Mouse (Mus musculus) A20 (cell line): Measurements from ENCODE around the gene B4galt1.

Experiments used
- DNase-seq: peaks from one replicate; pipeline ENCODE4 v3.0.0-alpha.2; 2011; ENCODE audit warnings: low read depth, low spot score

B4galt1 gene

GRCm38 (mm10) chr4:40872129-40872528, 18.3 kb upstream of the B4galt1 start:
- no peak for DNase-seq

GRCm38 (mm10) chr4:40870206-40870605, 16.4 kb upstream of the B4galt1 start:
- no peak for DNase-seq

- no peak for DNase-seq
Measured at GRCm38 (mm10) chr4:40868554-40869232, 14.9 kb upstream of the B4galt1 start.

GRCm38 (mm10) chr4:40864361-40864760, 10.6 kb upstream of the B4galt1 start:
- no peak for DNase-seq

GRCm38 (mm10) chr4:40863340-40863739, 9.5 kb upstream of the B4galt1 start:
- no peak for DNase-seq

GRCm38 (mm10) chr4:40861131-40861530, 7.3 kb upstream of the B4galt1 start:
- DNase-seq = no peak

- peak; percentile 67 for DNase-seq
Measured at GRCm38 (mm10) chr4:40857824-40858346, 4.1 kb upstream of the B4galt1 start.

- no peak for DNase-seq
Measured at GRCm38 (mm10) chr4:40856571-40856970, 2.8 kb upstream of the B4galt1 start.

GRCm38 (mm10) chr4:40854387-40854933, 655 bp upstream of the B4galt1 start:
- DNase-seq = no peak

- DNase-seq = peak; percentile 68
Measured at GRCm38 (mm10) chr4:40852861-40853564, 792 bp downstream of the B4galt1 start.

GRCm38 (mm10) chr4:40852249-40852781, 1.5 kb downstream of the B4galt1 start:
- DNase-seq = peak; percentile 68

GRCm38 (mm10) chr4:40851763-40852248, 2.0 kb downstream of the B4galt1 start:
- peak; percentile 57 for DNase-seq

- DNase-seq = peak; percentile 47
Measured at GRCm38 (mm10) chr4:40851031-40851762, 2.6 kb downstream of the B4galt1 start.

GRCm38 (mm10) chr4:40850582-40850981, 3.2 kb downstream of the B4galt1 start:
- DNase-seq = no peak

GRCm38 (mm10) chr4:40849518-40849917, 4.3 kb downstream of the B4galt1 start:
- no peak for DNase-seq

GRCm38 (mm10) chr4:40848246-40848645, 5.6 kb downstream of the B4galt1 start:
- no peak for DNase-seq

- no peak for DNase-seq
Measured at GRCm38 (mm10) chr4:40847160-40847559, 6.6 kb downstream of the B4galt1 start.

- DNase-seq = no peak
Measured at GRCm38 (mm10) chr4:40846143-40846931, 7.5 kb downstream of the B4galt1 start.

- DNase-seq = no peak
Measured at GRCm38 (mm10) chr4:40844811-40845751, 8.7 kb downstream of the B4galt1 start.
